Mouse (Mus musculus) erythroblast, embryonic 14.5 days (primary cell): ENCODE data around the gene Pnpla7.

Experiments
- GATA1 ChIP-seq: IDR thresholded peaks from 2 replicates; pipeline ENCODE4 v1.6.1; 2012; ENCODE audit warnings: low read length, inconsistent platforms, mixed read lengths
- TAL1 ChIP-seq: IDR thresholded peaks from 3 replicates; pipeline ENCODE4 v1.6.1; 2012; ENCODE audit warnings: low read length, inconsistent platforms, mixed read lengths

GRCm38 (mm10) chr2:25006767-25007166 lies 30.9 kb downstream of the Pnpla7 start:
- no peak for TF ChIP-seq GATA1
- no peak for TF ChIP-seq TAL1
